In genomic region chr12:83631743-83632679, GRCm38 (mm10) we compare ENCODE assay signal across 8 mouse cellular contexts. TPM values are rescaled to one million over a fixed set of nuclear protein-coding genes. Genes with fewer than 3 reads are reported as not detected.
DNase-seq lines count a peak whose midpoint lies in the region; ATAC-seq and TF ChIP-seq lines count a peak whose summit lies in the region.

No protein-coding gene starts in this region.

- H3K79me2 ChIP-seq in MEL (ENCODE audit: control insufficient read depth, insufficient read depth, low read length, poor library complexity): peaks cover 43% of the 10 kb centered on the region

- peak overlapping the region; percentile 84 to 99 for H3K4me3 ChIP-seq in MEL (ENCODE audit: control insufficient read depth in 1 of 2, insufficient read depth in 1 of 2, low read depth in 2 of 2, low read length in 2 of 2)
- peak overlapping the region; percentile 87 for H3K4me3 ChIP-seq in cerebellum, adult 2 months (replicated peaks; ENCODE audit: insufficient read depth, low read depth, low read length)
- peak overlapping the region; percentile 75 for H3K4me3 ChIP-seq in forebrain, postnatal 0 days (ENCODE audit: low read depth, low read length)
- H3K4me3 ChIP-seq in lung, embryonic 15.5 days: peak overlapping the region; percentile 61

- no peak for TF ChIP-seq RAD21 in MEL (IDR thresholded peaks at IDR 0.05; ENCODE audit: low read depth, low read length)

- DNase-seq in MEL (ENCODE audit: low read depth, low spot score): peak; percentile 99
- DNase-seq in cerebellum, adult 2 months: peak; percentile 96 to 98
- DNase-seq in forebrain, postnatal 0 days: peak; percentile 99
- peak; percentile 95 for DNase-seq in heart, postnatal 4 days
- DNase-seq in layer of hippocampus, adult 8-10 months (ENCODE audit: low spot score in 2 of 2): peak; percentile 97
- DNase-seq in ovary, adult 18-20 months (ENCODE audit: low spot score): peak; percentile 96
- DNase-seq in thymus, postnatal 0 days (ENCODE audit: low spot score): peak; percentile 99

- under 1% methylated on average over 68 of the region's 68 CpGs for WGBS in cerebellum, adult 2 months
- 2% methylated on average over 66 of the region's 68 CpGs for WGBS in forebrain, postnatal 0 days
- under 1% methylated on average over 56 of the region's 68 CpGs for WGBS in lung, embryonic 15.5 days

- ATAC-seq in forebrain, postnatal 0 days: peak; percentile 100
- peak; percentile 100 for ATAC-seq in lung, embryonic 15.5 days (ENCODE audit: borderline replicate concordance, extremely low read depth, low FRiP score, low TSS enrichment)

- peaks cover 0 to 8% of the 10 kb centered on the region in 2 experiments; a peak in 1 of 4 replicates for H3K4me1 ChIP-seq in MEL (ENCODE audit: control insufficient read depth in 1 of 2, insufficient read depth in 2 of 2, low read length in 2 of 2)
- no peaks in the 10 kb centered on the region; the same call in 1 of the 2 replicates for H3K4me1 ChIP-seq in cerebellum, adult 2 months (ENCODE audit: control insufficient read depth, insufficient read depth, low read length)
- no peaks in the 10 kb centered on the region for H3K4me1 ChIP-seq in forebrain, postnatal 0 days (ENCODE audit: insufficient read depth)
- peaks cover 5% of the 10 kb centered on the region; the same call in 1 of the 2 replicates for H3K4me1 ChIP-seq in lung, embryonic 15.5 days

- no peaks in the 10 kb centered on the region for H3K27me3 ChIP-seq in MEL (ENCODE audit: control insufficient read depth in 1 of 2, insufficient read depth in 2 of 2, low read length in 2 of 2)
- no peaks in the 10 kb centered on the region for H3K27me3 ChIP-seq in cerebellum, adult 2 months (ENCODE audit: control insufficient read depth, insufficient read depth, low read length)
- no peaks in the 10 kb centered on the region for H3K27me3 ChIP-seq in forebrain, postnatal 0 days (ENCODE audit: insufficient read depth, low read length)
- H3K27me3 ChIP-seq in lung, embryonic 15.5 days: no peaks in the 10 kb centered on the region

- peaks cover 23 to 33% of the 10 kb centered on the region in 2 experiments for H3K36me3 ChIP-seq in MEL (ENCODE audit: control insufficient read depth in 1 of 2, insufficient read depth in 2 of 2, low read length in 2 of 2)
- H3K36me3 ChIP-seq in forebrain, postnatal 0 days (ENCODE audit: insufficient read depth): peaks cover under 1% of the 10 kb centered on the region
- peaks cover 12% of the 10 kb centered on the region for H3K36me3 ChIP-seq in lung, embryonic 15.5 days

- TF ChIP-seq POLR2A in MEL (IDR thresholded peaks at IDR 0.05; ENCODE audit: control insufficient read depth in 1 of 2, insufficient read depth in 1 of 2, low read depth in 1 of 2, low read length in 2 of 2, poor library complexity in 1 of 2): peak; percentile 77 to 95; a peak in 3 of 4 replicates
- peak; percentile 56 for TF ChIP-seq POLR2A in cerebellum, adult 2 months (IDR thresholded peaks at IDR 0.05; ENCODE audit: borderline replicate concordance, insufficient read depth, low read length)

- H3K9me3 ChIP-seq in MEL (replicated peaks; ENCODE audit: insufficient read depth, low read length): no peaks in the 10 kb centered on the region
- no peaks in the 10 kb centered on the region for H3K9me3 ChIP-seq in forebrain, postnatal 0 days (ENCODE audit: low read length)
- H3K9me3 ChIP-seq in lung, embryonic 15.5 days: no peaks in the 10 kb centered on the region

- peak overlapping the region; percentile 100 for H3K9ac ChIP-seq in MEL (ENCODE audit: control insufficient read depth, low read depth, low read length, poor library complexity, severe bottlenecking)
- H3K9ac ChIP-seq in forebrain, postnatal 0 days: peak overlapping the region; percentile 93
- H3K9ac ChIP-seq in lung, embryonic 15.5 days: peak overlapping the region; percentile 82

- H3K27ac ChIP-seq in MEL (ENCODE audit: control insufficient read depth, low read depth, low read length): peak overlapping the region; percentile 97
- peak overlapping the region; percentile 92 for H3K27ac ChIP-seq in cerebellum, adult 2 months (ENCODE audit: insufficient read depth, low read length)
- peak overlapping the region; percentile 95 for H3K27ac ChIP-seq in forebrain, postnatal 0 days (ENCODE audit: low read depth, low read length)
- peak overlapping the region; percentile 93 for H3K27ac ChIP-seq in lung, embryonic 15.5 days

- peak overlapping the region; percentile 58 for H3K4me2 ChIP-seq in forebrain, postnatal 0 days (ENCODE audit: low read depth)
- H3K4me2 ChIP-seq in lung, embryonic 15.5 days: peak overlapping the region; percentile 58

- no peak for TF ChIP-seq CTCF in MEL (IDR thresholded peaks at IDR 0.05 in 2 of 3, conservative IDR thresholded peaks at IDR 0.05 in 1 of 3; ENCODE audit: control insufficient read depth in 1 of 3, insufficient read depth in 1 of 3, low read depth in 2 of 3, low read length in 3 of 3, poor library complexity in 1 of 3, severe bottlenecking in 1 of 3)
- TF ChIP-seq CTCF in cerebellum, adult 2 months (IDR thresholded peaks at IDR 0.05; ENCODE audit: borderline replicate concordance, insufficient read depth, low read depth, low read length): no peak
- peak; percentile 33 for TF ChIP-seq CTCF in forebrain, postnatal 0 days (IDR thresholded peaks at IDR 0.05; ENCODE audit: low read depth)

- no peak for TF ChIP-seq EP300 in MEL (IDR thresholded peaks at IDR 0.05; ENCODE audit: low read depth in 1 of 2, low read length in 2 of 2)

TF ChIP-seq in MEL, 35 proteins besides CTCF, POLR2A, EP300 and RAD21 (continues in another document):
- TF ChIP-seq SMC3 (IDR thresholded peaks at IDR 0.05; ENCODE audit: low read depth, low read length) (no peak), MAZ (IDR thresholded peaks at IDR 0.05; ENCODE audit: low read depth, low read length) (no peak), USF1 (IDR thresholded peaks at IDR 0.05; ENCODE audit: low read depth, low read length) (peak; percentile 81), MYB (IDR thresholded peaks at IDR 0.05; ENCODE audit: low read depth, low read length) (no peak), ETS1 (IDR thresholded peaks at IDR 0.05; ENCODE audit: low read depth, low read length) (peak; percentile 40; the same call in 1 of the 2 replicates), MXI1 (IDR thresholded peaks at IDR 0.05; ENCODE audit: low read depth, low read length) (peak; percentile 54), ZNF384 (IDR thresholded peaks at IDR 0.05; ENCODE audit: low read depth, low read length) (no peak), POLR2AphosphoS2 (IDR thresholded peaks at IDR 0.05; ENCODE audit: low read length) (peak; percentile 54; the same call in 1 of the 2 replicates), ZC3H11A (IDR thresholded peaks at IDR 0.05; ENCODE audit: low read depth, low read length) (0 out of 2 replicates have a peak, but pooled peaks have one; percentile 13), JUND (IDR thresholded peaks at IDR 0.05; ENCODE audit: low read depth, low read length) (no peak), MAX (IDR thresholded peaks at IDR 0.05; ENCODE audit: low read length) (no peak; the same call in none of the 2 replicates), MEF2A (IDR thresholded peaks at IDR 0.05; ENCODE audit: extremely low read depth, insufficient replicate concordance, low read depth, low read length, poor library complexity, severe bottlenecking) (no peak), ZMIZ1 (IDR thresholded peaks at IDR 0.05; ENCODE audit: low read depth, low read length) (peak; percentile 88), GATA1 (IDR thresholded peaks at IDR 0.05; ENCODE audit: low read depth, low read length) (no peak), SIN3A (IDR thresholded peaks at IDR 0.05; ENCODE audit: low read length) (peak; percentile 84; the same call in 1 of the 2 replicates), HCFC1 (IDR thresholded peaks at IDR 0.05; ENCODE audit: low read depth, low read length) (peak; percentile 95)

RNA-seq across cellular contexts. Expression of gene Rbm25, which starts 1.0 kb away (rescaled TPM):
- total RNA-seq in MEL (2012; rRNA removed): 73.9 and 77.3 TPM in 2 replicates
- polyA plus RNA-seq in MEL (2012; ENCODE audit: insufficient read depth in 1 of 2, insufficient read length in 2 of 2, low read depth in 1 of 2, low replicate concordance in 2 of 2, missing spikeins in 1 of 2): 100 to 1,000 TPM; 124 to 375 TPM
- 159 and 191 TPM in 2 replicates for polyA plus RNA-seq in cerebellum, adult 2 months (2012; rRNA removed)
- 93.3 and 116 TPM in 2 replicates for total RNA-seq in forebrain, postnatal 0 days (2014; rRNA removed)
- polyA plus RNA-seq in forebrain, postnatal 0 days (2015; fragmentation: Nextera tagmentation; extraction: Ambion mirVana): 158 and 227 TPM in 2 replicates
- 10 to 100 TPM; 90.4 to 94.1 TPM for total RNA-seq in heart, postnatal 4 days (2021)
- total RNA-seq in layer of hippocampus, adult 8-10 months (2022): 100 to 1,000 TPM; 122 to 143 (median 133) TPM
- 227 and 250 TPM in 2 replicates for polyA plus RNA-seq in lung, embryonic 15.5 days (2015; fragmentation: Nextera tagmentation; extraction: Ambion mirVana)
- polyA plus RNA-seq in thymus, postnatal 0 days (2015; fragmentation: Nextera tagmentation; extraction: Ambion mirVana): 200 and 229 TPM in 2 replicates

RNA-seq across cellular contexts. Expression of gene Zfyve1, which starts 35.0 kb away (rescaled TPM):
- 8.0 and 10.1 TPM in 2 replicates for total RNA-seq in MEL (2012; rRNA removed)
- 1 to 10 TPM in 1 of 2 experiments, not detected in 1; 8.3 TPM for polyA plus RNA-seq in MEL (2012; ENCODE audit: insufficient read depth in 1 of 2, insufficient read length in 2 of 2, low read depth in 1 of 2, low replicate concordance in 2 of 2, missing spikeins in 1 of 2)
- polyA plus RNA-seq in cerebellum, adult 2 months (2012; rRNA removed): 41.7 and 47.6 TPM in 2 replicates
- total RNA-seq in forebrain, postnatal 0 days (2014; rRNA removed): 29.9 and 40.6 TPM in 2 replicates
- polyA plus RNA-seq in forebrain, postnatal 0 days (2015; fragmentation: Nextera tagmentation; extraction: Ambion mirVana): 12.8 and 18.5 TPM in 2 replicates
- 10 to 100 TPM; 20.0 to 20.1 TPM for total RNA-seq in heart, postnatal 4 days (2021)
- 10 to 100 TPM; 44.0 to 50.8 (median 47.7) TPM for total RNA-seq in layer of hippocampus, adult 8-10 months (2022)
- polyA plus RNA-seq in lung, embryonic 15.5 days (2015; fragmentation: Nextera tagmentation; extraction: Ambion mirVana): 16.9 and 19.0 TPM in 2 replicates
- 11.1 and 14.5 TPM in 2 replicates for polyA plus RNA-seq in thymus, postnatal 0 days (2015; fragmentation: Nextera tagmentation; extraction: Ambion mirVana)

RNA-seq across cellular contexts. Expression of gene Psen1, which starts 55.9 kb away (rescaled TPM):
- total RNA-seq in MEL (2012; rRNA removed): 45.4 and 47.5 TPM in 2 replicates
- 10 to 100 TPM in 1 of 2 experiments, not detected in 1; 63.5 TPM for polyA plus RNA-seq in MEL (2012; ENCODE audit: insufficient read depth in 1 of 2, insufficient read length in 2 of 2, low read depth in 1 of 2, low replicate concordance in 2 of 2, missing spikeins in 1 of 2)
- 45.5 and 46.6 TPM in 2 replicates for polyA plus RNA-seq in cerebellum, adult 2 months (2012; rRNA removed)
- 47.7 and 51.7 TPM in 2 replicates for total RNA-seq in forebrain, postnatal 0 days (2014; rRNA removed)
- polyA plus RNA-seq in forebrain, postnatal 0 days (2015; fragmentation: Nextera tagmentation; extraction: Ambion mirVana): 47.5 and 58.0 TPM in 2 replicates
- 10 to 100 TPM; 43.7 to 44.7 TPM for total RNA-seq in heart, postnatal 4 days (2021)
- 10 to 100 TPM; 64.2 to 76.0 (median 69.9) TPM for total RNA-seq in layer of hippocampus, adult 8-10 months (2022)
- polyA plus RNA-seq in lung, embryonic 15.5 days (2015; fragmentation: Nextera tagmentation; extraction: Ambion mirVana): 51.7 and 52.6 TPM in 2 replicates
- polyA plus RNA-seq in thymus, postnatal 0 days (2015; fragmentation: Nextera tagmentation; extraction: Ambion mirVana): 57.2 and 58.9 TPM in 2 replicates

Comparison
In these comparisons a context has a peak if more than half of its experiments do, and no peak if none do; other contexts are left out.
1. Peak in every context shown above with its lines: DNase-seq, ATAC-seq, H3K4me3 ChIP-seq and H3K27ac ChIP-seq.